Mouse (Mus musculus): ENCODE data around the gene Zkscan1. TPM values are rescaled to one million over a fixed set of nuclear protein-coding genes. Genes with fewer than 3 reads are reported as not detected.

Gene Zkscan1
- polyA plus RNA-seq, 1 experiment, result not detected

DNA sequence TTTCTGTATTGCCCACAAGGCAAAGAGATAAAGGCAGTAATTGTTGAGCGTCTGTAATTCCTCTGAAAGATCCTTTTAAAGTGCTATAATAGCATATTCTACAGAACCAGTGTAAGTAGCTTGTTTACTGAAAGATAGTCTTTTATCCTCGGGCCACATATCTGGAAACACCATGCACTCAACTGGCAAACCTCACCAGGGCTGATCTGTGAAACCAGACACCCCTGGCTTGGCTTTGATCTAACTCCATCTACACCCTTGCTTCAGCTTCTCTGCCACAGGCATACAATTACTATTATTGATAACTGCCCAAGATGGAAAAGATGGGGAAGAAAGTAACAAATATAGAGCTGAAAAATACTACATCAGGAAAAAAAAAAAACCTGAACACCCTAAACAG, 377 bp upstream of the Zkscan1 start:
- TF ChIP-seq POLR2A (IDR thresholded peaks at IDR 0.05; ENCODE audit: insufficient read depth, low read depth, low read length), result no peak
- TF ChIP-seq CTCF (IDR thresholded peaks at IDR 0.05; ENCODE audit: insufficient read depth, low read depth, low read length), result no peak
- Histone ChIP-seq H3K27ac (ENCODE audit: insufficient read depth, low read depth, low read length) (no peak overlapping the region), H3K4me3 (ENCODE audit: insufficient read depth, low read depth, low read length) (0 out of 2 replicates have a peak overlapping the region, but pooled peaks have one; percentile 99), H3K4me1 (ENCODE audit: control insufficient read depth, insufficient read depth, low read length) (no peaks in the 10 kb centered on the region)
- WGBS, result 64% methylated on average over 2 of the region's 2 CpGs

- Histone ChIP-seq H3K4me3 (ENCODE audit: insufficient read depth, low read depth, low read length) (peak overlapping the region; percentile 99), H3K27ac (ENCODE audit: insufficient read depth, low read depth, low read length) (peak overlapping the region; percentile 92), H3K4me1 (ENCODE audit: control insufficient read depth, insufficient read depth, low read length) (no peaks in the 10 kb centered on the region)
- under 1% methylated on average over 18 of the region's 18 CpGs for WGBS
- no peak for TF ChIP-seq POLR2A (IDR thresholded peaks at IDR 0.05; ENCODE audit: insufficient read depth, low read depth, low read length)
- TF ChIP-seq CTCF (IDR thresholded peaks at IDR 0.05; ENCODE audit: insufficient read depth, low read depth, low read length), result no peak
Measured at GRCm38 (mm10) chr5:138085421-138085911, 582 bp downstream of the Zkscan1 start.

GRCm38 (mm10) chr5:138086842-138087241, 2.0 kb downstream of the Zkscan1 start:
- no peak for TF ChIP-seq POLR2A (IDR thresholded peaks at IDR 0.05; ENCODE audit: insufficient read depth, low read depth, low read length)
- no peaks in the 10 kb centered on the region for H3K4me1 ChIP-seq (ENCODE audit: control insufficient read depth, insufficient read depth, low read length)
- WGBS, result 62% methylated on average over 3 of the region's 3 CpGs
- H3K27ac ChIP-seq (ENCODE audit: insufficient read depth, low read depth, low read length), result no peak overlapping the region
- H3K4me3 ChIP-seq (ENCODE audit: insufficient read depth, low read depth, low read length), result no peak overlapping the region

- Histone ChIP-seq H3K4me1 (ENCODE audit: control insufficient read depth, insufficient read depth, low read length) (no peaks in the 10 kb centered on the region), H3K4me3 (ENCODE audit: insufficient read depth, low read depth, low read length) (no peak overlapping the region), H3K27ac (ENCODE audit: insufficient read depth, low read depth, low read length) (no peak overlapping the region)
- WGBS, result 85% methylated on average over 3 of the region's 3 CpGs
- no peak for TF ChIP-seq POLR2A (IDR thresholded peaks at IDR 0.05; ENCODE audit: insufficient read depth, low read depth, low read length)
- TF ChIP-seq CTCF (IDR thresholded peaks at IDR 0.05; ENCODE audit: insufficient read depth, low read depth, low read length), result no peak
Measured at GRCm38 (mm10) chr5:138088366-138088765, 3.5 kb downstream of the Zkscan1 start.

DNA sequence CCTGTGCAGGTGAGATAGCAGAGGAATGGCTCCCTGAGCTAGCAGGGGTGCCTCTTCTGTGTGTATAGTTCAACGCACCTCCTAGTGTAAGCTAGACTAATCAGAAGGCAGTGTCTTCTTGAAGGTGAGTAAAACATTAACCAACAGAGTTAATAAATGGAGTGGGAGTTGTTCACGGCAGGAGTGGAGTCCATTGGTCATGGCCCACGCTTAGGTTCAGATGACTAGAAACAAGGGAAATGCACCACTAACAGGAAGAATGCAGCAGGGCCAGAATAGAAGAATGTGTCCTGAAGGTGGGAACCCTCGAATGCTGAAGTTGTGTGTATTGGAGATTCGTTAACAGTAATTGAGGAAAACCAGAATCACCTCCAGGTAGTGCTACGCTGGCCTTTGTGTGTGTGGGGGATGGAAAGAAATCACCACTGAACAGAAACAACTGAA, 4.2 kb downstream of the Zkscan1 start:
- no peak overlapping the region for H3K4me3 ChIP-seq (ENCODE audit: insufficient read depth, low read depth, low read length)
- TF ChIP-seq CTCF (IDR thresholded peaks at IDR 0.05; ENCODE audit: insufficient read depth, low read depth, low read length) (no peak), POLR2A (IDR thresholded peaks at IDR 0.05; ENCODE audit: insufficient read depth, low read depth, low read length) (no peak)
- WGBS, result 79% methylated on average over 6 of the region's 6 CpGs
- H3K4me1 ChIP-seq (ENCODE audit: control insufficient read depth, insufficient read depth, low read length), result no peaks in the 10 kb centered on the region
- H3K27ac ChIP-seq (ENCODE audit: insufficient read depth, low read depth, low read length), result no peak overlapping the region

DNA sequence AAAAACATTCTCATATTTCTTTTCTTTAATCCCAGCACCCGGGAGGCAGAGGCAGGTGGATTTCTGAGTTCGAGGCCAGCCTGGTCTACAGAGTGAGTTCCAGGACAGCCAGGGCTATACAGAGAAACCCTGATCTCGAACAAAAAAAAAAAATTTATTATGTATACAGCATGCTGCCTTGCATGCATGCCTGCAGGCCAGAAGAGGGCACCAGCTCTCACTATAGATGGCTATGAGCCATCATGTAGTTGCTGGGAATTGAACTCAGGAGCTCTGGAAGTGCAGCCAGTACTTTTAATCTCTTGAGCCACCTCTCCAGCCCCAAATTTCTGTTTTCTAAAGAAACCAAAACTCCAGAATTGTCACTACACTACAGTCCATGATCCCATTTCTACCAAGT, 5.4 kb downstream of the Zkscan1 start:
- Histone ChIP-seq H3K27ac (ENCODE audit: insufficient read depth, low read depth, low read length) (no peak overlapping the region), H3K4me3 (ENCODE audit: insufficient read depth, low read depth, low read length) (no peak overlapping the region), H3K4me1 (ENCODE audit: control insufficient read depth, insufficient read depth, low read length) (no peaks in the 10 kb centered on the region)
- TF ChIP-seq CTCF (IDR thresholded peaks at IDR 0.05; ENCODE audit: insufficient read depth, low read depth, low read length) (no peak), POLR2A (IDR thresholded peaks at IDR 0.05; ENCODE audit: insufficient read depth, low read depth, low read length) (no peak)
- WGBS, result 69% methylated on average over 3 of the region's 3 CpGs

DNA sequence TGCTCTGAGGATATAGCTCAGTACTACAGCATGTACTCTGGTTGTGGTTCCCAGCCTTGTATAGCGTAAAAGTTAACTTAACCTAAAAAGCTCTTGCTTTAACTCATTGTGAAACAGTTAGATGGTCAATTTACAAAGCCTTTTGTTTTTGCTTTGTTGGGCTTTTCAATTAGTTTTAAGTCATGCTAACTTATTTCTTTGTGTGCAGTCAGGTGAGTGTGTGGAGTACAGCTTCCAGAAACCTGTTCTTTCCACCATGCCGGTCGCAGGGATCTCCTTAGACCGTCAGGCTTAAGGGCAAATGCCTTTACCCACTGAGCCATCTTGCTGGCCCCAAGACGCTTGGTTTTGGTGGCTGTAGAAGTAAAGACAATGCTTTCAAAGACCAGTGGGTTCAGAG, 5.9 kb downstream of the Zkscan1 start:
- Histone ChIP-seq H3K4me3 (ENCODE audit: insufficient read depth, low read depth, low read length) (no peak overlapping the region), H3K4me1 (ENCODE audit: control insufficient read depth, insufficient read depth, low read length) (no peaks in the 10 kb centered on the region), H3K27ac (ENCODE audit: insufficient read depth, low read depth, low read length) (no peak overlapping the region)
- WGBS, result 83% methylated on average over 5 of the region's 5 CpGs
- TF ChIP-seq CTCF (IDR thresholded peaks at IDR 0.05; ENCODE audit: insufficient read depth, low read depth, low read length) (no peak), POLR2A (IDR thresholded peaks at IDR 0.05; ENCODE audit: insufficient read depth, low read depth, low read length) (no peak)

DNA sequence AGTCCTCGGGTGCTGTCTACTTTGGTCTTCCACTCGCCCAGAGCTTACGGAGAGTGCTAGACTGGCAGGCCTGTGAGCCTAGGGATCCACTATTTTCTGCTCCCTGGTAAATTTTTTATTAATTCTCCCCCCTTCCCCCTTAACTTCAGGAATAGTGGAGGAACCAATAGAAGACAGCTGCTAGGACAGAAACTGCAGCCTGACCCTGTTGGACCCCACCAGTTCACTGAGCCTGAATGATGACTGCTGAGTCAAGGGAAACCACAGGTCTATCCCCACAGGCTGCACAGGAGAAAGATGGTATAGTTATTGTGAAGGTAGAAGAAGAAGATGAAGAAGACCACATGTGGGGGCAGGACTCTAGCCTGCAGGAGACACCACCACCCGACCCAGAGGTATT, 7.9 kb downstream of the Zkscan1 start:
- Histone ChIP-seq H3K4me3 (ENCODE audit: insufficient read depth, low read depth, low read length) (no peak overlapping the region), H3K4me1 (ENCODE audit: control insufficient read depth, insufficient read depth, low read length) (no peaks in the 10 kb centered on the region), H3K27ac (ENCODE audit: insufficient read depth, low read depth, low read length) (no peak overlapping the region)
- 90% methylated on average over 4 of the region's 4 CpGs for WGBS
- TF ChIP-seq CTCF (IDR thresholded peaks at IDR 0.05; ENCODE audit: insufficient read depth, low read depth, low read length) (no peak), POLR2A (IDR thresholded peaks at IDR 0.05; ENCODE audit: insufficient read depth, low read depth, low read length) (no peak)

- 95% methylated on average over 6 of the region's 6 CpGs for WGBS
- no peak for TF ChIP-seq POLR2A (IDR thresholded peaks at IDR 0.05; ENCODE audit: insufficient read depth, low read depth, low read length)
- TF ChIP-seq CTCF (IDR thresholded peaks at IDR 0.05; ENCODE audit: insufficient read depth, low read depth, low read length), result no peak
- Histone ChIP-seq H3K27ac (ENCODE audit: insufficient read depth, low read depth, low read length) (no peak overlapping the region), H3K4me3 (ENCODE audit: insufficient read depth, low read depth, low read length) (no peak overlapping the region), H3K4me1 (ENCODE audit: control insufficient read depth, insufficient read depth, low read length) (no peaks in the 10 kb centered on the region)
Measured at GRCm38 (mm10) chr5:138094474-138094873, 9.6 kb downstream of the Zkscan1 start.

DNA sequence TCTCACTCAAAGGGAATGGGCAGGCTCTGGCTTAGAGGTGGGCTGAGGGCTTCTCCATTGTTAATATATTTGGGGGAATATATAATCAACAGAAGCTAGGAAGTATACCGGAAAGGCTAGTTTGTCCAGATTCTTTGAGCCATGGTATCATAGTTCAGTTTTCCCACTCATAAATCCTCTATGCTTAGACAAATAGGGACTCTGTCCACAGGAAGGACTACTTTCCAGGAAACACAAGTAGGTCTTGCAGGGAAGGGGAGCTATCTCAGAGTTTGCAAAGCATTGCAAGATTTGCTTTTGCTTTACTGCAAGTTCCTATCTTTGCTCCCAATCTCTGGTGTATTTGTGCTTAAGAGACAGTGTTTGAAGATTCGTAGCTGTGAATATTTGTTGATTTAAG, 20.1 kb downstream of the Zkscan1 start:
- H3K4me1 ChIP-seq (ENCODE audit: control insufficient read depth, insufficient read depth, low read length), result no peaks in the 10 kb centered on the region
- H3K27ac ChIP-seq (ENCODE audit: insufficient read depth, low read depth, low read length), result no peak overlapping the region
- H3K4me3 ChIP-seq (ENCODE audit: insufficient read depth, low read depth, low read length), result no peak overlapping the region
- no peak for TF ChIP-seq POLR2A (IDR thresholded peaks at IDR 0.05; ENCODE audit: insufficient read depth, low read depth, low read length)
- TF ChIP-seq CTCF (IDR thresholded peaks at IDR 0.05; ENCODE audit: insufficient read depth, low read depth, low read length), result no peak
- 87% methylated on average over 2 of the region's 2 CpGs for WGBS

Data from olfactory bulb, adult 2 months (tissue).